Mouse (Mus musculus): ENCODE data around the gene Basp1. TPM values are rescaled to one million over a fixed set of nuclear protein-coding genes. Genes with fewer than 3 reads are reported as not detected.

Gene Basp1
- polyA plus RNA-seq, 1 experiment, result 6.5 TPM

DNA sequence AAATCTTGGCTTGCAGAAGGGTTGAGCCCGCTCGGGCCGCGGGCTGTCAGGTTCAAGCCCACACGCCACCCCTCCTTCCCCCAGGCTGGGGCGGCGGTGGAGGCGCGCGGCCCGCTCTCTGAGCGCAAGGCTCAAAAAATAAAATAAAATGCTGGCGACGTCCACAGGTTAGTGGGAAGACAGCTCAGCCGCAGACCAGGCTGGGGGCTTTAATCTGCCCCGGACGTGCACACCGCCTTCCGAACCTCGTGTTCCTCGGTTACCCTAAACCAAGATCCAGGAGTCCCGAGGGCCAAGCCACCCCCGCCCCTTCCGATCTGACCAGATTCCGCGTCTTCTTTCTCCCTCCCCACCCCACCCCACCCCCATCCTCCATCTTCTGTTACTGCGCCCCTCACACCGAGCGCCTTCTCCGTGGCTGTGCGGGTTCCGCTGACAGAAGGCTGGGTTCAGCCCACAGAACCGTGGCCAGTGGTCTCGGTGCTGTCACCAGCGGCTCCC is 753 bp downstream of the Basp1 start:
- WGBS, result under 1% methylated on average over 35 of the region's 35 CpGs
- no peak for TF ChIP-seq CTCF (IDR thresholded peaks at IDR 0.05; ENCODE audit: control insufficient read depth, insufficient read depth, low read length)
- Histone ChIP-seq H3K4me1 (ENCODE audit: control insufficient read depth, insufficient read depth, low read length) (no peaks in the 10 kb centered on the region), H3K27ac (ENCODE audit: control insufficient read depth, insufficient read depth, low read depth, low read length, poor library complexity) (no peak overlapping the region), H3K4me3 (replicated peaks; ENCODE audit: control insufficient read depth, low read depth, low read length) (peak overlapping the region; percentile 51)

DNA sequence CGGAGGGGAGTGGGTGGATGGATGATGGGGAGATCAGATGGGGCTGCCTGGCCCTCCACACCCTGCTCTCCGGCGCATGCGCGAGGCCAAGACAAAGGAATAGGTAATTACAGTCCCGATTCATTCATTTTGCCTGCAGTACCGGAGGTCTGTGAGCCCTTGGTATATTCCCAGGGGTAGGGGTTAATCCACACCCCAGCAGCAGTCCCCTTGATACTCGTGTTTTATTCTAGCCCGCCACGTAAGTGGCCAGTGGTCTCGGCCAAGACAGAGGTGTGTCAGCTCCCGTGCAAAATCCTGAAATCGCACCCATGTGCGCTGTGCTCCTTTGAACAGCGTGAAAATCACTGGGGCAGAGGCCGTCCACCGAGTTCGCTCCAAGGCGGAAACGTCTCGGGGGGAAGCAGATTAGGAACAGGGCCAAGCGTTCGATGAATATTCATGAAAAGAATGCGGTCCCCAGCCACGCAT is 1.4 kb downstream of the Basp1 start:
- Histone ChIP-seq H3K27ac (ENCODE audit: control insufficient read depth, insufficient read depth, low read depth, low read length, poor library complexity) (no peak overlapping the region), H3K4me3 (replicated peaks; ENCODE audit: control insufficient read depth, low read depth, low read length) (peak overlapping the region; percentile 6), H3K4me1 (ENCODE audit: control insufficient read depth, insufficient read depth, low read length) (no peaks in the 10 kb centered on the region)
- 1% methylated on average over 25 of the region's 25 CpGs for WGBS
- TF ChIP-seq CTCF (IDR thresholded peaks at IDR 0.05; ENCODE audit: control insufficient read depth, insufficient read depth, low read length) (no peak), POLR2A (IDR thresholded peaks at IDR 0.05; ENCODE audit: borderline replicate concordance, control insufficient read depth, low read depth, low read length) (no peak)

DNA sequence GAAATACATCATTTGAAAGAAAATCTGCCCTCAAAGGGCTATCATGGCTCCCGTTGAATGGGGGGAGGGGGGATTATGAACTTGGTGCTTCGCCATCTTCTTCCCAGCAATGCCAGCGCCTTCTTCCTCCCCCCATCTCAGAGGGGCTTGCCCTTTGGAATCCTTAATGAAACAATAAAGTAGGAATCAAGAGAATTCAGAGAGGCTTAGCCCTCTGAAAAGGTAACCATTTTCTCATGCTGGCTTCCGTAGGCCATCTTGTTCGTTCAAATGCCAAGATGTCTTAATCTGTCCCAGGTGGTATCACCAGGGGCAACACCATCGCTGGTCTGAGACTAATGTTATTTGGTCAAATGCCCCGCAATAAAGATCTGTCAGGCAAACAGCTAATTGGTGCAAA is 2.1 kb downstream of the Basp1 start:
- TF ChIP-seq CTCF (IDR thresholded peaks at IDR 0.05; ENCODE audit: control insufficient read depth, insufficient read depth, low read length), result no peak
- no peak for TF ChIP-seq POLR2A (IDR thresholded peaks at IDR 0.05; ENCODE audit: borderline replicate concordance, control insufficient read depth, low read depth, low read length)
- no peak overlapping the region for H3K27ac ChIP-seq (ENCODE audit: control insufficient read depth, insufficient read depth, low read depth, low read length, poor library complexity)
- H3K4me3 ChIP-seq (replicated peaks; ENCODE audit: control insufficient read depth, low read depth, low read length), result no peak overlapping the region
- H3K4me1 ChIP-seq (ENCODE audit: control insufficient read depth, insufficient read depth, low read length), result no peaks in the 10 kb centered on the region
- 73% methylated on average over 7 of the region's 7 CpGs for whole genome bisulfite sequencing

DNA sequence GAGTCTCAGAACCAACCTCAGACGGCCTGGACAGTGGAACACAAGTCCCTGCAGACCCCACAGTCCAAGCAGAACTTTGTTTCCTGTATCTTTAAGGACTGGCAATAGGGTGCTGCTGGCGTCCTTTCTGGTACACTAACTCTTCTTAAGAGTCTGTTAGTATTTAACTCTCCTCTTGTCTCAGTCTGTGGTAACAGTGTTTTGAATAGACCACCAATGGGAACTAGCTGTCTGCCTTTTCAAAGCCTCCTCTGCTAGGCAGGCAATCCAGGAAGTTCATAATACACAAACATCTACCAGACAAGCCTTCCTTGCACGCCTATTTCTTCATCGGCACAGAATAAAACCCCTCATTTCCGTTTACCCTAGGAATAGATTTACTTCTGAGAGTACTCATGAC is 7.6 kb downstream of the Basp1 start:
- no peaks in the 10 kb centered on the region; the same call in 1 of the 2 replicates for H3K4me1 ChIP-seq (ENCODE audit: control insufficient read depth, insufficient read depth, low read length)
- H3K4me3 ChIP-seq (replicated peaks; ENCODE audit: control insufficient read depth, low read depth, low read length), result no peak overlapping the region
- 15% methylated on average over 5 of the region's 5 CpGs for WGBS
- TF ChIP-seq POLR2A (IDR thresholded peaks at IDR 0.05; ENCODE audit: borderline replicate concordance, control insufficient read depth, low read depth, low read length), result no peak
- no peak for TF ChIP-seq CTCF (IDR thresholded peaks at IDR 0.05; ENCODE audit: control insufficient read depth, insufficient read depth, low read length)
- no peak overlapping the region for H3K27ac ChIP-seq (ENCODE audit: control insufficient read depth, insufficient read depth, low read depth, low read length, poor library complexity)

DNA sequence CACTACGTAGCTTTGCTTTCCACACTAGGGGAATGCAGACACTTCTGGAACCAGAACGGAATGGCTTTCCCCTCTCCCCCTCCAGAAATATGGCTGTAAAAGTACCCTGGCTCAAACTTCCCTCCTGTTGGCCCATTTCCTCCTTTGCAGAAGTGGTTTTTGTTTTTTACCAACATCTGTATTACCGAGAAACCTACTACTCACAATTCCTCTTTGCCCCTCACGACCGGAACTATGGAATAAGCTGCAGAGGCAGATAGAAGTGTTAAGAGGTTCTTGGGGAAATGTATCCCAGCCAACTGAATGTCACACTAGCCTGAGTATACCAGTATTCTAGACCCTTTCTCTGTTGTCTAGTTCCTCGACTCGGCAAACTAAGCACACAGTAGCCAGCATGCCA is 9.7 kb downstream of the Basp1 start:
- no peak for TF ChIP-seq POLR2A (IDR thresholded peaks at IDR 0.05; ENCODE audit: borderline replicate concordance, control insufficient read depth, low read depth, low read length)
- no peak for TF ChIP-seq CTCF (IDR thresholded peaks at IDR 0.05; ENCODE audit: control insufficient read depth, insufficient read depth, low read length)
- no peak overlapping the region for H3K27ac ChIP-seq (ENCODE audit: control insufficient read depth, insufficient read depth, low read depth, low read length, poor library complexity)
- 21% methylated on average over 7 of the region's 7 CpGs for WGBS
- no peaks in the 10 kb centered on the region; the same call in 1 of the 2 replicates for H3K4me1 ChIP-seq (ENCODE audit: control insufficient read depth, insufficient read depth, low read length)
- no peak overlapping the region for H3K4me3 ChIP-seq (replicated peaks; ENCODE audit: control insufficient read depth, low read depth, low read length)

DNA sequence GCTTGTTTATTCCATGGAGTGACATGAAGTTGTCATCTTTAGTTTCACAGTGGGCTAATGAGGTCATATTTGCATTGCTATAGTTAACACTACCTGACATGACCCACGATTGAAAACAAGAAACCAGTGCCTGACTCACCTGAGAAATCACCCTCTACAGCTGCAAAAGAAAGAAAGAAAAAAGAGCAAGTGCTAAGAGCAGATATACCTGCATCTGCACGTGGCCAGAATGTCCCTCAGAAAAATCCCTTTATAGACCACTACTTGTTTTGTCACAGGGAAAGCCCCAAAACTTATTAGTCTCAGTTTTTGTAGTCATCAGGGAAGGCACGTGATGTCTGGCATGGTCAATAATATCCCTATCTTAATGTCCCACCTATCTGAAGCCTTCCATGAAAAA is 11.6 kb downstream of the Basp1 start:
- no peaks in the 10 kb centered on the region; the same call in 1 of the 2 replicates for H3K4me1 ChIP-seq (ENCODE audit: control insufficient read depth, insufficient read depth, low read length)
- TF ChIP-seq CTCF (IDR thresholded peaks at IDR 0.05; ENCODE audit: control insufficient read depth, insufficient read depth, low read length) (no peak), POLR2A (IDR thresholded peaks at IDR 0.05; ENCODE audit: borderline replicate concordance, control insufficient read depth, low read depth, low read length) (no peak)
- WGBS, result 64% methylated on average over 3 of the region's 3 CpGs
- H3K27ac ChIP-seq (ENCODE audit: control insufficient read depth, insufficient read depth, low read depth, low read length, poor library complexity), result no peak overlapping the region
- no peak overlapping the region for H3K4me3 ChIP-seq (replicated peaks; ENCODE audit: control insufficient read depth, low read depth, low read length)

DNA sequence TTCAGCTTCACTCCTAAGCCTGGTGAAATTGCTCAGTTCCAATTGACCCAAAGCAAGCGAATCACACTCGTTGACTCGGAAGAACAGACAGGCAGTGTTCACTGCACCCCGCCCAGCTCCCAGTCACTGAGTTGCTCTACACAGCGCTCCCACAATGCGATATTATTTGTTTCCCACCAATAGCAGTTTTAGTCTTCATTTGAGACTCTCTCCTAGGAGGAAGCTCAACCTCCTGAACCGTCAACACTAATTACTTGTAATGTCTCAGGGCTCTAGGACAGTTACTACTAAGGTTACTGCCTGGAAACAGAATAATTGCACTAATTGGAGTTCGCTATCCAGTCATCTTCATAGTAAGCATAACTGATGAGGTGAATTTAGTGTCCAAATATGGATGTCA is 13.3 kb downstream of the Basp1 start:
- H3K4me1 ChIP-seq (ENCODE audit: control insufficient read depth, insufficient read depth, low read length), result no peaks in the 10 kb centered on the region; the same call in 1 of the 2 replicates
- no peak overlapping the region for H3K27ac ChIP-seq (ENCODE audit: control insufficient read depth, insufficient read depth, low read depth, low read length, poor library complexity)
- no peak for TF ChIP-seq CTCF (IDR thresholded peaks at IDR 0.05; ENCODE audit: control insufficient read depth, insufficient read depth, low read length)
- no peak for TF ChIP-seq POLR2A (IDR thresholded peaks at IDR 0.05; ENCODE audit: borderline replicate concordance, control insufficient read depth, low read depth, low read length)
- 85% methylated on average over 8 of the region's 8 CpGs for WGBS
- H3K4me3 ChIP-seq (replicated peaks; ENCODE audit: control insufficient read depth, low read depth, low read length), result no peak overlapping the region

DNA sequence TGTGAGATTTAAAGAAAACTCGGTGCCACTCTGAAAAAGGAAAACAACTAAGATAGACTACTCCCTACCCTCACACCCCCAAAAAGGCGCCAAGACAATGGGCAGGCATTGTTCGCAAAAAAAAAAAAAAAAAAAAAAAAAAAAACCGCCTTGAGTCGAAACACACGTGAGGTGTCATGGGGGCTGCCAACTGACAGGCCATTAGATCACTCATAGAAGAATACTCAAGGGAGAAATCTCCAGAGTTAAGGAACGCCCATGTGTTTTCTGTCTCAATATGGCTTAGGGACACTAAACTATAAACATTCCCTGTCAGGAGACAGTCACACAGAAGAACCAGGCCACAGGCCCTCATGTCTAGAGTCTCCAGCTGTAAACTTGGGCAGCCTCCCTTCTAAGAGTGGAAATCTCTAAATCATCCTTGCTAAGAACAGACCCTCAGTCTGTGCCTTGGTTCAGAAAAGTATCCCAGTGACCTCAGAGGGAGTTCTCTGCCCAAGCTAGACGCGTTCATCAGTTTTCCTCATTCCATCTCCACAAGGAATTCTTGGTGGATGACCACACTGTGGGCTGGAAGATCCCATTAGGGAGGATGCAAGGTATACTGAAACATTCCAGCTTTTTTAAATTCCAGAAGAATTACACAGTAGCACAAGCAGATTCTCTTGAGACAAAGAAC is 17.5 kb downstream of the Basp1 start:
- no peak overlapping the region for H3K27ac ChIP-seq (ENCODE audit: control insufficient read depth, insufficient read depth, low read depth, low read length, poor library complexity)
- 84% methylated on average over 9 of the region's 9 CpGs for WGBS
- H3K4me3 ChIP-seq (replicated peaks; ENCODE audit: control insufficient read depth, low read depth, low read length), result no peak overlapping the region
- H3K4me1 ChIP-seq (ENCODE audit: control insufficient read depth, insufficient read depth, low read length), result peaks cover 1% of the 10 kb centered on the region; the same call in 1 of the 2 replicates
- TF ChIP-seq POLR2A (IDR thresholded peaks at IDR 0.05; ENCODE audit: borderline replicate concordance, control insufficient read depth, low read depth, low read length), result no peak
- TF ChIP-seq CTCF (IDR thresholded peaks at IDR 0.05; ENCODE audit: control insufficient read depth, insufficient read depth, low read length), result no peak
